Mouse (Mus musculus): Measurements from ENCODE around the gene Cracr2a. TPM values are rescaled to one million over a fixed set of nuclear protein-coding genes. Genes with fewer than 3 reads are reported as not detected.

Cracr2a gene
- polyA plus RNA-seq, 1 experiment from 2014 or later = 1.4 TPM

GRCm38 (mm10) chr6:127670031-127670430, 108.9 kb downstream of the Cracr2a start:
- no peaks in the 10 kb centered on the region for H3K36me3 ChIP-seq
- no peaks in the 10 kb centered on the region for H3K27me3 ChIP-seq
- H3K27ac ChIP-seq = no peak overlapping the region
- H3K4me3 ChIP-seq = no peak overlapping the region
- H3K9ac ChIP-seq = no peak overlapping the region
- 90% methylated on average over 4 of the region's 4 CpGs for WGBS
- no peaks in the 10 kb centered on the region for H3K9me3 ChIP-seq
- no peak for ATAC-seq (ENCODE audit: insufficient number of reproducible peaks, insufficient read depth, low FRiP score, low TSS enrichment, low read depth)
- no peaks in the 10 kb centered on the region for H3K4me1 ChIP-seq
- H3K4me2 ChIP-seq = no peak overlapping the region

GRCm38 (mm10) chr6:127672071-127672470, 110.9 kb downstream of the Cracr2a start:
- H3K4me2 ChIP-seq = no peak overlapping the region
- H3K9me3 ChIP-seq = no peaks in the 10 kb centered on the region
- WGBS = 86% methylated on average over 7 of the region's 7 CpGs
- ATAC-seq (ENCODE audit: insufficient number of reproducible peaks, insufficient read depth, low FRiP score, low TSS enrichment, low read depth) = no peak
- no peak overlapping the region for H3K4me3 ChIP-seq
- H3K27me3 ChIP-seq = no peaks in the 10 kb centered on the region
- H3K36me3 ChIP-seq = no peaks in the 10 kb centered on the region
- H3K4me1 ChIP-seq = no peaks in the 10 kb centered on the region
- no peak overlapping the region for H3K9ac ChIP-seq
- H3K27ac ChIP-seq = no peak overlapping the region

- 83% methylated on average over 11 of the region's 11 CpGs for WGBS
- H3K4me2 ChIP-seq = no peak overlapping the region
- no peak overlapping the region for H3K9ac ChIP-seq
- H3K9me3 ChIP-seq = no peaks in the 10 kb centered on the region
- H3K4me1 ChIP-seq = no peaks in the 10 kb centered on the region
- ATAC-seq (ENCODE audit: insufficient number of reproducible peaks, insufficient read depth, low FRiP score, low TSS enrichment, low read depth) = no peak
- H3K27ac ChIP-seq = no peak overlapping the region
- H3K4me3 ChIP-seq = no peak overlapping the region
- H3K36me3 ChIP-seq = no peaks in the 10 kb centered on the region
- H3K27me3 ChIP-seq = no peaks in the 10 kb centered on the region
Measured at GRCm38 (mm10) chr6:127676866-127677265, 115.7 kb downstream of the Cracr2a start.

- H3K9me3 ChIP-seq = no peaks in the 10 kb centered on the region
- 64% methylated on average over 9 of the region's 9 CpGs for WGBS
- H3K27ac ChIP-seq = no peak overlapping the region
- 0 out of 2 replicates have a peak, but pooled peaks cover under 1% of the 10 kb centered on the region for H3K4me1 ChIP-seq
- H3K4me3 ChIP-seq = no peak overlapping the region
- no peaks in the 10 kb centered on the region for H3K36me3 ChIP-seq
- no peaks in the 10 kb centered on the region for H3K27me3 ChIP-seq
- no peak overlapping the region for H3K9ac ChIP-seq
- no peak overlapping the region for H3K4me2 ChIP-seq
- ATAC-seq (ENCODE audit: insufficient number of reproducible peaks, insufficient read depth, low FRiP score, low TSS enrichment, low read depth) = no peak
Measured at GRCm38 (mm10) chr6:127678320-127678719, 117.2 kb downstream of the Cracr2a start.

GRCm38 (mm10) chr6:127678998-127679397, 117.9 kb downstream of the Cracr2a start:
- WGBS = 76% methylated on average over 3 of the region's 3 CpGs
- H3K36me3 ChIP-seq = no peaks in the 10 kb centered on the region
- peaks cover 5% of the 10 kb centered on the region; the same call in 1 of the 2 replicates for H3K4me1 ChIP-seq
- no peaks in the 10 kb centered on the region for H3K27me3 ChIP-seq
- no peak overlapping the region for H3K4me2 ChIP-seq
- H3K27ac ChIP-seq = no peak overlapping the region
- no peak overlapping the region for H3K4me3 ChIP-seq
- no peak for ATAC-seq (ENCODE audit: insufficient number of reproducible peaks, insufficient read depth, low FRiP score, low TSS enrichment, low read depth)
- no peak overlapping the region for H3K9ac ChIP-seq
- H3K9me3 ChIP-seq = no peaks in the 10 kb centered on the region

GRCm38 (mm10) chr6:127680784-127681183, 119.6 kb downstream of the Cracr2a start:
- no peak for ATAC-seq (ENCODE audit: insufficient number of reproducible peaks, insufficient read depth, low FRiP score, low TSS enrichment, low read depth)
- Histone ChIP-seq H3K27ac (no peak overlapping the region), H3K4me2 (no peak overlapping the region), H3K4me3 (no peak overlapping the region), H3K36me3 (no peaks in the 10 kb centered on the region), H3K9me3 (no peaks in the 10 kb centered on the region), H3K9ac (no peak overlapping the region), H3K27me3 (no peaks in the 10 kb centered on the region), H3K4me1 (peaks cover 5% of the 10 kb centered on the region; the same call in 1 of the 2 replicates)
- WGBS = 83% methylated on average over 7 of the region's 7 CpGs

GRCm38 (mm10) chr6:127683561-127683960, 122.4 kb downstream of the Cracr2a start:
- no peak overlapping the region for H3K9ac ChIP-seq
- peaks cover 5% of the 10 kb centered on the region; the same call in 1 of the 2 replicates for H3K4me1 ChIP-seq
- WGBS = 60% methylated on average over 8 of the region's 8 CpGs
- H3K36me3 ChIP-seq = no peaks in the 10 kb centered on the region
- no peak overlapping the region for H3K4me3 ChIP-seq
- H3K4me2 ChIP-seq = no peak overlapping the region
- H3K27me3 ChIP-seq = 0 out of 2 replicates have a peak, but pooled peaks cover 4% of the 10 kb centered on the region
- no peak overlapping the region for H3K27ac ChIP-seq
- H3K9me3 ChIP-seq = no peaks in the 10 kb centered on the region
- no peak for ATAC-seq (ENCODE audit: insufficient number of reproducible peaks, insufficient read depth, low FRiP score, low TSS enrichment, low read depth)

- no peaks in the 10 kb centered on the region for H3K9me3 ChIP-seq
- H3K4me2 ChIP-seq = no peak overlapping the region
- no peak overlapping the region for H3K4me3 ChIP-seq
- no peak overlapping the region for H3K27ac ChIP-seq
- ATAC-seq (ENCODE audit: insufficient number of reproducible peaks, insufficient read depth, low FRiP score, low TSS enrichment, low read depth) = no peak
- 75% methylated on average over 4 of the region's 4 CpGs for WGBS
- no peak overlapping the region for H3K9ac ChIP-seq
- peaks cover 16% of the 10 kb centered on the region for H3K4me1 ChIP-seq
- no peaks in the 10 kb centered on the region for H3K36me3 ChIP-seq
- H3K27me3 ChIP-seq = 0 out of 2 replicates have a peak, but pooled peaks cover 4% of the 10 kb centered on the region
Measured at GRCm38 (mm10) chr6:127684981-127685380, 123.8 kb downstream of the Cracr2a start.

- Histone ChIP-seq H3K4me1 (peaks cover 17% of the 10 kb centered on the region), H3K9ac (no peak overlapping the region), H3K27me3 (peaks cover 4% of the 10 kb centered on the region; the same call in 1 of the 2 replicates), H3K4me3 (no peak overlapping the region), H3K4me2 (no peak overlapping the region), H3K27ac (no peak overlapping the region), H3K36me3 (no peaks in the 10 kb centered on the region), H3K9me3 (no peaks in the 10 kb centered on the region)
- no peak for ATAC-seq (ENCODE audit: insufficient number of reproducible peaks, insufficient read depth, low FRiP score, low TSS enrichment, low read depth)
- 87% methylated on average over 6 of the region's 6 CpGs for WGBS
Measured at GRCm38 (mm10) chr6:127687181-127687860, 126.2 kb downstream of the Cracr2a start.

- peaks cover 16% of the 10 kb centered on the region for H3K4me1 ChIP-seq
- no peak for ATAC-seq (ENCODE audit: insufficient number of reproducible peaks, insufficient read depth, low FRiP score, low TSS enrichment, low read depth)
- no peak overlapping the region for H3K4me2 ChIP-seq
- peaks cover 7% of the 10 kb centered on the region; the same call in 1 of the 2 replicates for H3K27me3 ChIP-seq
- no peaks in the 10 kb centered on the region for H3K36me3 ChIP-seq
- H3K9ac ChIP-seq = no peak overlapping the region
- no peaks in the 10 kb centered on the region for H3K9me3 ChIP-seq
- no peak overlapping the region for H3K4me3 ChIP-seq
- no peak overlapping the region for H3K27ac ChIP-seq
- 44% methylated on average over 7 of the region's 7 CpGs for WGBS
Measured at GRCm38 (mm10) chr6:127692298-127692697, 131.2 kb downstream of the Cracr2a start.

GRCm38 (mm10) chr6:127693681-127694080, 132.5 kb downstream of the Cracr2a start:
- H3K27me3 ChIP-seq = peaks cover 3% of the 10 kb centered on the region; the same call in 1 of the 2 replicates
- H3K4me3 ChIP-seq = no peak overlapping the region
- no peak overlapping the region for H3K4me2 ChIP-seq
- 76% methylated on average over 7 of the region's 7 CpGs for WGBS
- ATAC-seq (ENCODE audit: insufficient number of reproducible peaks, insufficient read depth, low FRiP score, low TSS enrichment, low read depth) = no peak
- H3K9ac ChIP-seq = no peak overlapping the region
- no peaks in the 10 kb centered on the region for H3K36me3 ChIP-seq
- no peak overlapping the region for H3K27ac ChIP-seq
- peaks cover 17% of the 10 kb centered on the region for H3K4me1 ChIP-seq
- H3K9me3 ChIP-seq = no peaks in the 10 kb centered on the region

- no peak overlapping the region for H3K4me3 ChIP-seq
- ATAC-seq (ENCODE audit: insufficient number of reproducible peaks, insufficient read depth, low FRiP score, low TSS enrichment, low read depth) = no peak
- H3K27me3 ChIP-seq = no peaks in the 10 kb centered on the region
- no peaks in the 10 kb centered on the region for H3K36me3 ChIP-seq
- peaks cover 9% of the 10 kb centered on the region; the same call in 1 of the 2 replicates for H3K4me1 ChIP-seq
- H3K9ac ChIP-seq = no peak overlapping the region
- whole genome bisulfite sequencing = 17% methylated on average over 10 of the region's 11 CpGs
- H3K4me2 ChIP-seq = no peak overlapping the region
- H3K27ac ChIP-seq = no peak overlapping the region
- no peaks in the 10 kb centered on the region for H3K9me3 ChIP-seq
Measured at GRCm38 (mm10) chr6:127701036-127701783, 140.1 kb downstream of the Cracr2a start.
